Mouse (Mus musculus) kidney, adult 2 months (tissue): ENCODE results near the gene Adcy4.

ENCODE experiments used
- CTCF ChIP-seq: fragments of 200-500 bp; conservative IDR thresholded peaks from 2 replicates; pipeline ENCODE4 v1.5.1; 2011; ENCODE audit warnings: low read depth, mild to moderate bottlenecking, control low read depth, low read length, moderate library complexity, mixed read lengths; ENCODE audit not compliant: insufficient read depth, insufficient read length
- POLR2A ChIP-seq: fragments of 200-500 bp; IDR thresholded peaks from one replicate; pipeline ENCODE4 v1.6.1; 2011; ENCODE audit warnings: low read depth, low read length, control low read depth

DNA sequence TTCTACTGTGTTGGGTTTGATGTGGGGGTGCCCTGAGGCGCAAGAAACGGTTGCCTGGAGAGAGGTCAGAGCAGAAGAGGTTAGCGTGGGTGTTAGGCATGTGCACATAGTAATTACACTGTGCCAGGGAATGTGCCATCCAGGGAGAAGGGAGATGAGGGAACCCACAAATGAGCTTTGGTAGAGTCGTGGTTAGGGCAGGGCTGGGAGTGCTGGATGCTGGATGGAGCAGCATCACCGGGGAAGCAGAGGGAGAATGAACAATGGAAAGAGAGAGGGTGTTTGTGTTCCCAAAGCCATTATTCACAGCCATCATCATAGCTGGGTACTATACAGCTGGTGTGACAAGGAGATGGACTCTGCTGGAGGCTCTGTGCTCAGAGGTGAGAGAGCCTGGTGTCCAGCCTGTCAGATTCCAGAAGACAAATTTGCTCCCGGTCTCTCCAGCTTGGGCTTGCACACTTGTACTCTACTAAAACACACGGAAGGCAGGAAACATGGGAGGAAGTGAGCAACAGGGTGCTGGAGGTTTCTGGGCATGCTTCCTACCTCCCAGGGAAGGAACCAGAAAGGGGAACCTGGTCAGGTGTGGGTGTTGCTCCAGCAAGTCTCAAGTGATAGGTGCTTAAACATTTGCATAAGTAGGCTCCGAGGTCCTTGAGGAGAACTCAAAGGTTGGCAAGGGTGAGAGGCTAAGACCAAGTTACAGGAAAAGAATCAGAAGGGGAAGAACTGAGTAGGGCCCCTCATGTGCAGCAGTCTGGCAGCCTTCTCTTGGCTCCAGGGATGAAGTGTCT, 55.8 kb downstream of the Adcy4 start:
- TF ChIP-seq CTCF (no peak), POLR2A (no peak)
